Mouse (Mus musculus) monocyte, adult 59 days (primary cell): Measurements from ENCODE around the gene E130218I03Rik. TPM values are rescaled to one million over a fixed set of nuclear protein-coding genes. Genes with fewer than 3 reads are reported as not detected.

Experiments used
- total RNA-seq, 2 experiments: library from RNA; stranded (reverse); gene quantifications; one replicate each; pipeline ENCODE4 v1.2.4; 2023

The E130218I03Rik gene
- total RNA-seq = not detected

GRCm38 (mm10) chr4:134243516-134244250, at the start of gene E130218I03Rik:
Gene E130218I03Rik, plus strand, starts transcription at chr4:134243662.

GRCm38 (mm10) chr4:134202904-134203303, 40.6 kb upstream of the E130218I03Rik start, which contains the start of gene Gm7534:
Gene Gm7534, minus strand, starts transcription at chr4:134203004.

DNA sequence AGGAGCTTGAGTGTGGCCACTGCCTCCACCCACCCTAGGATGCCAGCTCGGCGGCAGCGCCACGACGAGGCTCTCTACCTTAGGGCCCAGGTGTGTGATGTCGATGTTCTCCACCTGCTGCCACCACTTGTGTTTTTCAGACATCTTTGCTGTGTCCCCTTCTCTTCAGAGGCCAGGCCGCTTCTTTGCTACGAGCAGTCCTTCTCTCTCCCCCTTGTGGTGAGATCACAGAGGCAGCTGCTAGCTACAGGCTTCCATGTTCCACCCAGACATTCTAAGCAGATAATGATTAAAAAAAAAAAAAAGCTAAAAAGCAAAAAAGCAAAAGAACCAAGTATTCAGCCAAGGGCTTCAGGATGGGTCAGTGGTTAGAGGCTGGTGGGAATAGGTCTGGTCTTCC, 16.3 kb upstream of the E130218I03Rik start, which contains the start of gene Catsper4:
TSS of gene Catsper4 (minus strand) at position 190 of the 400 bp plus-strand sequence.

DNA sequence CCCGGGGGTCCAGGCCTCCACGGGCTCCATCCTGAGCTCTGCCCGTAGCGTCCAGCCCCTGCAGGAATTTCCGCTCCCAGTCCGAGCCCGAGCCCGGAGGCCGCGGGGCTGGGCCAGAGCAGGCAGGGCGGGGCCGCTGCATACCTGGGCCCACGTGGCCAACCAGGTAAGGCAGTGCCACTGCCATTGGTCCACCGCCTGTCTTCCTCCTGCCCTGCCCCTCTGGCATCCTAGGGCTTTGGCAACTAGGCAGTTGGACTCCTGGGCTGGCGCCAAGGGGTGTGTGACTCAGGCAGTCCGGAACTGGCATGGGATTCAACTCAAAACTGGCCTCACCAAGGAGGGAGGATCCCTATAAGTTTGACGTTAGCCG, 5.2 kb upstream of the E130218I03Rik start, which contains the start of gene Cnksr1:
TSS of gene Cnksr1 (minus strand) at position 121 of the 373 bp plus-strand sequence.

GRCm38 (mm10) chr4:134245148-134245843, 1.8 kb downstream of the E130218I03Rik start, which contains the start of gene Zfp593:
Gene Zfp593, minus strand, starts transcription at chr4:134245592.

DNA sequence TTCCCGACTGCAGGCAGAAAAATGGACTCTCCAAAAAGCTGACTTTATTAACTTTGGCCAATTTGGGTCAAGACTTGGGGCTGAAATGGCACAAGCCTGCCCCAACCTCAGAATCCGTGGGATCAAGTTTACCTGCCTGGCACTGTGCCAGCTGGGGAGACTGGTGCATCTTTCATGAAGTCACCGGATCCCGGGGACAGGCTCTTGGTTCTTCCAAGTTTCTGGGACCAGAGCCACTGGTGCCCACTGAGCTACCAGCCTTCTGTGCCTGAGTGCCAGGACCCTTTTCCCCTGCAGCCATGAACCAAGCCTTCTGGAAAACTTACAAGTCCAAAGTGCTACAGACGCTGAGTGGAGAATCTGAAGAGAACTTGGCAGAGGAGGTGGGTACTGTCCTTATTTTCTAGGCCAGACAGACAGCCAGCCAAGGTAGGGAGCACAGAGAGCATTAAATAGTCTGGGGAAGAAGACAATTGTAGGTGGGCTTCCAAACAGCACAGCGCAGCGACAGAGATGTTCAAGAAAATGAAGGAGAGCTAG, 3.3 kb downstream of the E130218I03Rik start, which contains the start of gene Gm30191:
TSS of gene Gm30191 (plus strand) at position 217 of the 540 bp plus-strand sequence.

GRCm38 (mm10) chr4:134253722-134254324, 10.4 kb downstream of the E130218I03Rik start, which contains the start of gene Grrp1:
Gene Grrp1, minus strand, starts transcription at chr4:134254106.

GRCm38 (mm10) chr4:134287575-134288025, 44.1 kb downstream of the E130218I03Rik start, which contains the start of gene Pdik1l:
Gene Pdik1l, minus strand, starts transcription at chr4:134287895.

Other genes starting within 250 kb of the E130218I03Rik start
- 10 to 100 TPM; 39.2 to 39.5 TPM for gene Dhdds, start 242.7 kb upstream of the E130218I03Rik start, total RNA-seq
- gene Lin28a, start 224.8 kb upstream of the E130218I03Rik start, total RNA-seq = under 1 TPM in 1 of 2 experiments, not detected in 1; 0.37 TPM
- not detected for gene Zfp683, start 189.8 kb upstream of the E130218I03Rik start, total RNA-seq
- under 1 TPM in 1 of 2 experiments, not detected in 1; 0.64 TPM for gene Crybg2, start 182.8 kb upstream of the E130218I03Rik start, total RNA-seq
- 1,000 to 10,000 TPM in 1 of 2 experiments, 100 to 1,000 TPM in 1; 974 to 1,106 TPM for gene Cd52, start 148.6 kb upstream of the E130218I03Rik start, total RNA-seq
- gene Ubxn11, start 141.1 kb upstream of the E130218I03Rik start, total RNA-seq = 1 to 10 TPM; 3.6 to 8.2 TPM
- 100 to 1,000 TPM; 743 to 766 TPM for gene Sh3bgrl3, start 114.9 kb upstream of the E130218I03Rik start, total RNA-seq
- gene Cep85, start 56.5 kb upstream of the E130218I03Rik start, total RNA-seq = 10 to 100 TPM; 14.3 to 16.1 TPM
- gene Gm7534, start 40.7 kb upstream of the E130218I03Rik start, total RNA-seq = not detected
- gene Catsper4, start 16.3 kb upstream of the E130218I03Rik start, total RNA-seq = not detected
- not detected for gene Cnksr1, start 5.3 kb upstream of the E130218I03Rik start, total RNA-seq
- 10 to 100 TPM; 12.7 to 15.7 TPM for gene Zfp593, start 1.9 kb downstream of the E130218I03Rik start, total RNA-seq
- not detected for gene Gm30191, start 3.3 kb downstream of the E130218I03Rik start, total RNA-seq
- not detected for gene Grrp1, start 10.4 kb downstream of the E130218I03Rik start, total RNA-seq
- gene Pdik1l, start 44.2 kb downstream of the E130218I03Rik start, total RNA-seq = 10 to 100 TPM in 1 of 2 experiments, 1 to 10 TPM in 1; 9.4 to 10.7 TPM
- not detected for gene Trim63, start 71.5 kb downstream of the E130218I03Rik start, total RNA-seq
- gene Slc30a2, start 99.5 kb downstream of the E130218I03Rik start, total RNA-seq = not detected
- under 1 TPM; 0.10 to 0.39 TPM for gene Extl1, start 140.2 kb downstream of the E130218I03Rik start, total RNA-seq
- 1 to 10 TPM; 2.5 to 3.1 TPM for gene Pafah2, start 152.7 kb downstream of the E130218I03Rik start, total RNA-seq
- gene Stmn1, start 224.7 kb downstream of the E130218I03Rik start, total RNA-seq = 1 to 10 TPM; 5.8 to 9.0 TPM